Mouse (Mus musculus): ENCODE results near the gene Tmco4. TPM values are rescaled to one million over a fixed set of nuclear protein-coding genes. Genes with fewer than 3 reads are reported as not detected.
A peak's percentile ranks its signal among the peaks of the same experiment; 100 is the strongest.

The Tmco4 gene
- polyA plus RNA-seq, 1 experiment from 2014 or later, result 1.3 TPM

- no peaks in the 10 kb centered on the region for H3K9me3 ChIP-seq (ENCODE audit: control insufficient read depth, low read length)
- ATAC-seq (ENCODE audit: low FRiP score), result no peak
- H3K27ac ChIP-seq, result no peak overlapping the region
- no peak overlapping the region for H3K4me3 ChIP-seq (replicated peaks; ENCODE audit: low read length)
- H3K4me1 ChIP-seq (replicated peaks; ENCODE audit: control insufficient read depth, insufficient read depth, low read length), result no peaks in the 10 kb centered on the region
- no peaks in the 10 kb centered on the region for H3K27me3 ChIP-seq (ENCODE audit: control insufficient read depth, insufficient read depth, low read length)
- 75% methylated on average over 3 of the region's 3 CpGs for whole genome bisulfite sequencing
- no peak overlapping the region for H3K9ac ChIP-seq
- no peaks in the 10 kb centered on the region for H3K36me3 ChIP-seq (replicated peaks; ENCODE audit: control insufficient read depth, insufficient read depth)
- no peak overlapping the region for H3K4me2 ChIP-seq (replicated peaks)
- DNase-seq (ENCODE audit: low spot score), result no peak
Observed at GRCm38 (mm10) chr4:138983422-138983821, 10.7 kb downstream of the Tmco4 start.

GRCm38 (mm10) chr4:138984744-138985143 lies 12.1 kb downstream of the Tmco4 start:
- Histone ChIP-seq H3K36me3 (replicated peaks; ENCODE audit: control insufficient read depth, insufficient read depth) (no peaks in the 10 kb centered on the region), H3K4me2 (replicated peaks) (no peak overlapping the region), H3K9me3 (ENCODE audit: control insufficient read depth, low read length) (no peaks in the 10 kb centered on the region), H3K4me1 (replicated peaks; ENCODE audit: control insufficient read depth, insufficient read depth, low read length) (no peaks in the 10 kb centered on the region), H3K9ac (no peak overlapping the region), H3K27ac (no peak overlapping the region), H3K27me3 (ENCODE audit: control insufficient read depth, insufficient read depth, low read length) (no peaks in the 10 kb centered on the region), H3K4me3 (replicated peaks; ENCODE audit: low read length) (no peak overlapping the region)
- WGBS, result 75% methylated on average over 7 of the region's 7 CpGs
- DNase-seq (ENCODE audit: low spot score) (no peak), ATAC-seq (ENCODE audit: low FRiP score) (no peak)

- 21% methylated on average over 5 of the region's 5 CpGs for WGBS
- no peak for DNase-seq (ENCODE audit: low spot score)
Observed at GRCm38 (mm10) chr4:138986280-138986679, 13.6 kb downstream of the Tmco4 start.

GRCm38 (mm10) chr4:138994389-138994788 lies 21.7 kb downstream of the Tmco4 start:
- Histone ChIP-seq H3K4me2 (replicated peaks) (no peak overlapping the region), H3K27ac (no peak overlapping the region), H3K4me1 (replicated peaks; ENCODE audit: control insufficient read depth, insufficient read depth, low read length) (no peaks in the 10 kb centered on the region), H3K9me3 (ENCODE audit: control insufficient read depth, low read length) (no peaks in the 10 kb centered on the region), H3K27me3 (ENCODE audit: control insufficient read depth, insufficient read depth, low read length) (no peaks in the 10 kb centered on the region), H3K36me3 (replicated peaks; ENCODE audit: control insufficient read depth, insufficient read depth) (no peaks in the 10 kb centered on the region), H3K9ac (no peak overlapping the region), H3K4me3 (replicated peaks; ENCODE audit: low read length) (no peak overlapping the region)
- DNase-seq (ENCODE audit: low spot score) (no peak), ATAC-seq (ENCODE audit: low FRiP score) (no peak)
- 70% methylated on average over 3 of the region's 3 CpGs for WGBS

More at GRCm38 (mm10) chr4:138986280-138986679, 13.6 kb downstream of the Tmco4 start:
- Histone ChIP-seq H3K4me1 (replicated peaks; ENCODE audit: control insufficient read depth, insufficient read depth, low read length) (no peaks in the 10 kb centered on the region), H3K27me3 (ENCODE audit: control insufficient read depth, insufficient read depth, low read length) (no peaks in the 10 kb centered on the region), H3K9me3 (ENCODE audit: control insufficient read depth, low read length) (no peaks in the 10 kb centered on the region), H3K27ac (no peak overlapping the region), H3K4me3 (replicated peaks; ENCODE audit: low read length) (no peak overlapping the region), H3K9ac (no peak overlapping the region), H3K4me2 (replicated peaks) (no peak overlapping the region), H3K36me3 (replicated peaks; ENCODE audit: control insufficient read depth, insufficient read depth) (no peaks in the 10 kb centered on the region)
- no peak for ATAC-seq (ENCODE audit: low FRiP score)

GRCm38 (mm10) chr4:138996410-138996809 lies 23.7 kb downstream of the Tmco4 start:
- WGBS, result 76% methylated on average over 5 of the region's 5 CpGs
- no peak for ATAC-seq (ENCODE audit: low FRiP score)

GRCm38 (mm10) chr4:138997121-138997520 lies 24.4 kb downstream of the Tmco4 start:
- DNase-seq (ENCODE audit: low spot score) (no peak), ATAC-seq (ENCODE audit: low FRiP score) (no peak)
- H3K4me1 ChIP-seq (replicated peaks; ENCODE audit: control insufficient read depth, insufficient read depth, low read length), result no peaks in the 10 kb centered on the region
- WGBS, result 85% methylated on average over 4 of the region's 4 CpGs
- no peaks in the 10 kb centered on the region for H3K36me3 ChIP-seq (replicated peaks; ENCODE audit: control insufficient read depth, insufficient read depth)
- H3K9ac ChIP-seq, result no peak overlapping the region
- no peak overlapping the region for H3K4me3 ChIP-seq (replicated peaks; ENCODE audit: low read length)
- H3K27ac ChIP-seq, result no peak overlapping the region
- H3K4me2 ChIP-seq (replicated peaks), result no peak overlapping the region
- no peaks in the 10 kb centered on the region for H3K9me3 ChIP-seq (ENCODE audit: control insufficient read depth, low read length)
- H3K27me3 ChIP-seq (ENCODE audit: control insufficient read depth, insufficient read depth, low read length), result no peaks in the 10 kb centered on the region

More at GRCm38 (mm10) chr4:138996410-138996809, 23.7 kb downstream of the Tmco4 start:
- Histone ChIP-seq H3K4me3 (replicated peaks; ENCODE audit: low read length) (no peak overlapping the region), H3K4me1 (replicated peaks; ENCODE audit: control insufficient read depth, insufficient read depth, low read length) (no peaks in the 10 kb centered on the region), H3K9me3 (ENCODE audit: control insufficient read depth, low read length) (no peaks in the 10 kb centered on the region), H3K27me3 (ENCODE audit: control insufficient read depth, insufficient read depth, low read length) (no peaks in the 10 kb centered on the region), H3K27ac (no peak overlapping the region), H3K9ac (no peak overlapping the region), H3K36me3 (replicated peaks; ENCODE audit: control insufficient read depth, insufficient read depth) (no peaks in the 10 kb centered on the region), H3K4me2 (replicated peaks) (no peak overlapping the region)
- DNase-seq (ENCODE audit: low spot score), result no peak

- H3K4me2 ChIP-seq (replicated peaks), result no peak overlapping the region
- H3K27me3 ChIP-seq (ENCODE audit: control insufficient read depth, insufficient read depth, low read length), result no peaks in the 10 kb centered on the region
- H3K27ac ChIP-seq, result no peak overlapping the region
- no peak overlapping the region for H3K9ac ChIP-seq
- H3K9me3 ChIP-seq (ENCODE audit: control insufficient read depth, low read length), result no peaks in the 10 kb centered on the region
- ATAC-seq (ENCODE audit: low FRiP score), result no peak
- no peak overlapping the region for H3K4me3 ChIP-seq (replicated peaks; ENCODE audit: low read length)
- H3K36me3 ChIP-seq (replicated peaks; ENCODE audit: control insufficient read depth, insufficient read depth), result no peaks in the 10 kb centered on the region
- WGBS, result 90% methylated on average over 11 of the region's 11 CpGs
- no peaks in the 10 kb centered on the region for H3K4me1 ChIP-seq (replicated peaks; ENCODE audit: control insufficient read depth, insufficient read depth, low read length)
- DNase-seq (ENCODE audit: low spot score), result no peak
Observed at GRCm38 (mm10) chr4:138998611-138999010, 25.9 kb downstream of the Tmco4 start.

- Histone ChIP-seq H3K27ac (no peak overlapping the region), H3K4me2 (replicated peaks) (no peak overlapping the region), H3K4me1 (replicated peaks; ENCODE audit: control insufficient read depth, insufficient read depth, low read length) (no peaks in the 10 kb centered on the region; the same call in 1 of the 2 replicates), H3K9me3 (ENCODE audit: control insufficient read depth, low read length) (no peaks in the 10 kb centered on the region), H3K4me3 (replicated peaks; ENCODE audit: low read length) (no peak overlapping the region), H3K9ac (no peak overlapping the region), H3K27me3 (ENCODE audit: control insufficient read depth, insufficient read depth, low read length) (no peaks in the 10 kb centered on the region), H3K36me3 (replicated peaks; ENCODE audit: control insufficient read depth, insufficient read depth) (no peaks in the 10 kb centered on the region)
- ATAC-seq (ENCODE audit: low FRiP score) (no peak), DNase-seq (ENCODE audit: low spot score) (no peak)
- 71% methylated on average over 2 of the region's 2 CpGs for WGBS
Observed at GRCm38 (mm10) chr4:139001026-139001425, 28.3 kb downstream of the Tmco4 start.

- 36% methylated on average over 6 of the region's 6 CpGs for WGBS
- H3K9ac ChIP-seq, result no peak overlapping the region
Observed at GRCm38 (mm10) chr4:139001433-139001832, 28.7 kb downstream of the Tmco4 start.

GRCm38 (mm10) chr4:139004067-139004466 lies 31.4 kb downstream of the Tmco4 start:
- Histone ChIP-seq H3K27ac (no peak overlapping the region), H3K36me3 (replicated peaks; ENCODE audit: control insufficient read depth, insufficient read depth) (no peaks in the 10 kb centered on the region), H3K4me2 (replicated peaks) (no peak overlapping the region), H3K4me3 (replicated peaks; ENCODE audit: low read length) (no peak overlapping the region), H3K9ac (0 out of 2 replicates have a peak overlapping the region, but pooled peaks have one; percentile 16), H3K9me3 (ENCODE audit: control insufficient read depth, low read length) (no peaks in the 10 kb centered on the region), H3K27me3 (ENCODE audit: control insufficient read depth, insufficient read depth, low read length) (no peaks in the 10 kb centered on the region), H3K4me1 (replicated peaks; ENCODE audit: control insufficient read depth, insufficient read depth, low read length) (peaks cover 8% of the 10 kb centered on the region)
- WGBS, result 72% methylated on average over 8 of the region's 8 CpGs
- no peak for DNase-seq (ENCODE audit: low spot score)
- ATAC-seq (ENCODE audit: low FRiP score), result no peak

More at GRCm38 (mm10) chr4:139001433-139001832, 28.7 kb downstream of the Tmco4 start:
- ATAC-seq (ENCODE audit: low FRiP score), result no peak
- Histone ChIP-seq H3K4me2 (replicated peaks) (no peak overlapping the region), H3K36me3 (replicated peaks; ENCODE audit: control insufficient read depth, insufficient read depth) (no peaks in the 10 kb centered on the region), H3K9me3 (ENCODE audit: control insufficient read depth, low read length) (no peaks in the 10 kb centered on the region), H3K4me1 (replicated peaks; ENCODE audit: control insufficient read depth, insufficient read depth, low read length) (no peaks in the 10 kb centered on the region; the same call in 1 of the 2 replicates), H3K27ac (no peak overlapping the region), H3K4me3 (replicated peaks; ENCODE audit: low read length) (no peak overlapping the region), H3K27me3 (ENCODE audit: control insufficient read depth, insufficient read depth, low read length) (no peaks in the 10 kb centered on the region)
- no peak for DNase-seq (ENCODE audit: low spot score)
